Mouse (Mus musculus) lung, adult 10 weeks (tissue): Measurements from ENCODE around the gene Kbtbd6. TPM values are rescaled to one million over a fixed set of nuclear protein-coding genes. Genes with fewer than 3 reads are reported as not detected.

Source experiments
- polyA plus RNA-seq: library from polyadenylated mRNA; stranded (reverse); fragments of 350-450 nt; fragmentation: Illumina TruSeq; extraction: RNeasy Lipid Tissue Mini Kit (QIAGEN cat#74804); gene quantifications from one replicate; pipeline ENCODE4 v1.2.3, GENCODE M21; 2014; ENCODE audit warnings: low read depth, low replicate concordance; ENCODE audit not compliant: insufficient read depth

The Kbtbd6 gene
- 0.08 TPM for polyA plus RNA-seq

GRCm38 (mm10) chr14:79451681-79452590 lies at the start of gene Kbtbd6:
Gene Kbtbd6 (plus strand): TSS chr14:79451835.

GRCm38 (mm10) chr14:79425979-79426729 lies 25.5 kb upstream of the Kbtbd6 start, which contains the start of gene Kbtbd7:
Gene Kbtbd7 (plus strand): TSS chr14:79426511.

GRCm38 (mm10) chr14:79480624-79481338 lies 29.1 kb downstream of the Kbtbd6 start, which contains the start of gene Elf1:
Gene Elf1 (plus strand): TSS chr14:79481194.

GRCm38 (mm10) chr14:79481339-79482151 lies 29.9 kb downstream of the Kbtbd6 start, which contains the start of gene Wbp4:
Gene Wbp4 (minus strand): TSS chr14:79481520.

Other genes starting within 250 kb of the Kbtbd6 start
- gene Zfp957, start 204.5 kb upstream of the Kbtbd6 start, polyA plus RNA-seq: not detected
- gene Rgcc, start 150.2 kb upstream of the Kbtbd6 start, polyA plus RNA-seq: 212 TPM
- gene Naa16, start 61.1 kb upstream of the Kbtbd6 start, polyA plus RNA-seq: 14.7 TPM
- 4.5 TPM for gene Mtrf1, start 54.1 kb upstream of the Kbtbd6 start, polyA plus RNA-seq
- 5.2 TPM for gene Kbtbd7, start 25.3 kb upstream of the Kbtbd6 start, polyA plus RNA-seq
- 21.8 TPM for gene Elf1, start 29.4 kb downstream of the Kbtbd6 start, polyA plus RNA-seq
- gene Wbp4, start 29.7 kb downstream of the Kbtbd6 start, polyA plus RNA-seq: 17.2 TPM
- 87.4 TPM for gene Sugt1, start 135.9 kb downstream of the Kbtbd6 start, polyA plus RNA-seq
- gene Cnmd, start 210.3 kb downstream of the Kbtbd6 start, polyA plus RNA-seq: 0.55 TPM